Mouse (Mus musculus) B cell, adult 62 days (primary cell): ENCODE data around the gene Tgm2. TPM values are rescaled to one million over a fixed set of nuclear protein-coding genes. Genes with fewer than 3 reads are reported as not detected.

Experiments
- total RNA-seq: library from RNA; stranded (reverse); gene quantifications from 4 replicates; pipeline ENCODE4 v1.2.4, GENCODE M21; 2023

The Tgm2 gene
- 2.0 to 3.6 TPM (median 2.9 TPM) in 4 replicates for total RNA-seq

GRCm38 (mm10) chr2:158146223-158146622 lies at the start of gene Tgm2:
Tgm2 (minus strand) TSS chr2:158146436.

Other genes starting within 250 kb of the Tgm2 start
- gene Vstm2l, start 231.8 kb downstream of the Tgm2 start, total RNA-seq, result not detected in 4 replicates
- gene Tti1, start 118.0 kb downstream of the Tgm2 start, total RNA-seq, result 28.4 to 38.3 TPM (median 35.6 TPM) in 4 replicates
- gene Rprd1b, start 117.9 kb downstream of the Tgm2 start, total RNA-seq, result 28.4 to 35.2 TPM (median 31.5 TPM) in 4 replicates
- not detected in 4 replicates for gene D630003M21Rik, start 82.8 kb upstream of the Tgm2 start, total RNA-seq
- not detected in 4 replicates for gene Bpi, start 111.7 kb upstream of the Tgm2 start, total RNA-seq
- gene Lbp, start 160.1 kb upstream of the Tgm2 start, total RNA-seq, result not detected in 4 replicates
- gene Snhg11, start 229.2 kb upstream of the Tgm2 start, total RNA-seq, result not detected in 4 replicates